Mouse (Mus musculus): Measurements from ENCODE around the gene C9orf72. TPM values are rescaled to one million over a fixed set of nuclear protein-coding genes. Genes with fewer than 3 reads are reported as not detected.

C9orf72 gene
- polyA plus RNA-seq, 1 experiment: 13.1 TPM

DNA sequence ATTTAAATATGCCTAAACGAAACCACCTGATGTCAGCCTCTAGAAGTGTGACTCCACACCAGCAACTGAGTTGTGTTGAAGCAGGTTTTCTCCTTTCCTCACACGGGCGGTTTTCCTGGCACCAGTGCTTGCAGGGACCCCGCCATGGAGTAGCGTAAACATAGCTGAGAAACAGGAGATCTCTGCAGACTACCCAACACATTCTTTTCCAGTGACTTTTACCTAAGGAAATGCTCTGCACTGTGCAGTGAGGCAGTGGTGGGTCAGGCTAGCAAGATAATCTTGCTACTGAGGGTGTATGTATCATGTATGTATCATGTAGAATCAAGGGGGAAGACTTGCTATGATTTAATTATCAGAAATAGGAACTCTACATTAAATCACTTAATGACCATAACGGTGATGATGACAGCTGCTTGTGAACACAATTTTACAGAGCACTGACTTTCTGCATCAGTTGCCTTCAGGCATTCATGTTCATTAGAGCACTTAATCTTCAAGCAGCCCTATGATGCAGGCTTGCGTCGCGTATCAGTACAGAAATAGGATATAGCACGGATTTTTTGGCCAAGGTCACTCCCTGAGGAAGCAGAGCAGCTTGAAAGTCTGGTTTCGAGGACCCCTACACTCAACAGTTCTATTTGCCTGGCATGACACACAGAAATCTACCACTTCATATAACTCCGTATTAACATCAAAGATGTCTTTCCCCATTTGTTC, 47.9 kb downstream of the C9orf72 start:
- H3K4me2 ChIP-seq (ENCODE audit: low read depth): no peak overlapping the region
- H3K79me2 ChIP-seq (ENCODE audit: control insufficient read depth, insufficient read depth): no peaks in the 10 kb centered on the region
- TF ChIP-seq POLR2A (IDR thresholded peaks at IDR 0.05; ENCODE audit: insufficient read length, low read depth) (no peak), POLR2AphosphoS2 (IDR thresholded peaks at IDR 0.05; ENCODE audit: insufficient read length, low read depth) (no peak), SRF (IDR thresholded peaks at IDR 0.05; ENCODE audit: control insufficient read depth, insufficient read length, low read depth) (no peak), USF1 (IDR thresholded peaks at IDR 0.05; ENCODE audit: low read depth) (no peak), MYOD1 (IDR thresholded peaks at IDR 0.05; ENCODE audit: control insufficient read depth in 1 of 3, insufficient read length in 2 of 3, low read depth in 2 of 3) (no peak), MYOG (IDR thresholded peaks at IDR 0.05; ENCODE audit: control insufficient read depth in 1 of 3, insufficient read depth in 1 of 3, insufficient read length in 2 of 3, low read depth in 2 of 3) (no peak), TCF3 (IDR thresholded peaks at IDR 0.05; ENCODE audit: insufficient read length, low read depth) (no peak), MAX (IDR thresholded peaks at IDR 0.05; ENCODE audit: low read depth) (no peak), E2F4 (IDR thresholded peaks at IDR 0.05; ENCODE audit: insufficient read depth) (no peak), REST (IDR thresholded peaks at IDR 0.05; ENCODE audit: insufficient read depth, insufficient read length) (no peak)
- H3K36me3 ChIP-seq (ENCODE audit: control insufficient read depth, insufficient read depth): no peaks in the 10 kb centered on the region
- no peak overlapping the region for H3K4me3 ChIP-seq
- no peaks in the 10 kb centered on the region for H3K27me3 ChIP-seq (ENCODE audit: control insufficient read depth, insufficient read depth, insufficient read length)
- H3ac ChIP-seq (ENCODE audit: control insufficient read depth, insufficient read length): no peak overlapping the region

DNA sequence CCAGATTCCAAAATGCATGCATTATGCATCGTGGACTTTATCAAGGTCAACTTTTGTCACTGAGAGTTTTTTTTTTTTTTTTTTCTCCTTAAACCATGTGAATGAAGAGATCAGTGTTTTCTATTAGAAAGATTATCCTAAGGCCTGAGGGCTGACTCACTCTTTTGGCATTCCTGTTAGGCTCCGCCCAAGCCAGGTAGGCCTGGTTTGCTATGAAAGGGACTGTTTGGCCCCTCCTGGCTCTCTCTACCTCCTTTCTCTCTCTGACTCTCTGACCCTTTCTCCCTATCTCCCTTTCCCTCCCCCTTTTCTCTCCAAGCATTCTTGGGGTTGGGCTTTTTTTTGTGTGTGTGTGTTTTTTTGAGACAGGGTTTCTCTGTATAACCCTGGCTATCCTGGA, 50.4 kb downstream of the C9orf72 start:
- no peak for TF ChIP-seq POLR2A (IDR thresholded peaks at IDR 0.05; ENCODE audit: insufficient read length, low read depth)
- TF ChIP-seq E2F4 (IDR thresholded peaks at IDR 0.05; ENCODE audit: insufficient read depth): no peak
- no peak for TF ChIP-seq MYOG (IDR thresholded peaks at IDR 0.05; ENCODE audit: control insufficient read depth in 1 of 3, insufficient read depth in 1 of 3, insufficient read length in 2 of 3, low read depth in 2 of 3)
- no peak for TF ChIP-seq SRF (IDR thresholded peaks at IDR 0.05; ENCODE audit: control insufficient read depth, insufficient read length, low read depth)
- TF ChIP-seq TCF12 (IDR thresholded peaks at IDR 0.05; ENCODE audit: insufficient read depth, poor library complexity, severe bottlenecking): no peak
- TF ChIP-seq MYOD1 (IDR thresholded peaks at IDR 0.05; ENCODE audit: control insufficient read depth in 1 of 3, insufficient read length in 2 of 3, low read depth in 2 of 3): no peak
- TF ChIP-seq TCF3 (IDR thresholded peaks at IDR 0.05; ENCODE audit: insufficient read length, low read depth): no peak
- TF ChIP-seq REST (IDR thresholded peaks at IDR 0.05; ENCODE audit: insufficient read depth, insufficient read length): no peak
- no peak for TF ChIP-seq MAX (IDR thresholded peaks at IDR 0.05; ENCODE audit: low read depth)
- no peak for TF ChIP-seq CEBPB (IDR thresholded peaks at IDR 0.05; ENCODE audit: insufficient read depth, poor library complexity, severe bottlenecking)
- TF ChIP-seq POLR2AphosphoS2 (IDR thresholded peaks at IDR 0.05; ENCODE audit: insufficient read length, low read depth): no peak
- no peak for TF ChIP-seq USF1 (IDR thresholded peaks at IDR 0.05; ENCODE audit: low read depth)
- Histone ChIP-seq H3K4me2 (ENCODE audit: low read depth) (no peak overlapping the region), H3K27me3 (ENCODE audit: control insufficient read depth, insufficient read depth, insufficient read length) (no peaks in the 10 kb centered on the region), H3K4me3 (no peak overlapping the region), H3K79me2 (ENCODE audit: control insufficient read depth, insufficient read depth) (no peaks in the 10 kb centered on the region), H3K36me3 (ENCODE audit: control insufficient read depth, insufficient read depth) (no peaks in the 10 kb centered on the region), H3ac (ENCODE audit: control insufficient read depth, insufficient read length) (no peak overlapping the region)

DNA sequence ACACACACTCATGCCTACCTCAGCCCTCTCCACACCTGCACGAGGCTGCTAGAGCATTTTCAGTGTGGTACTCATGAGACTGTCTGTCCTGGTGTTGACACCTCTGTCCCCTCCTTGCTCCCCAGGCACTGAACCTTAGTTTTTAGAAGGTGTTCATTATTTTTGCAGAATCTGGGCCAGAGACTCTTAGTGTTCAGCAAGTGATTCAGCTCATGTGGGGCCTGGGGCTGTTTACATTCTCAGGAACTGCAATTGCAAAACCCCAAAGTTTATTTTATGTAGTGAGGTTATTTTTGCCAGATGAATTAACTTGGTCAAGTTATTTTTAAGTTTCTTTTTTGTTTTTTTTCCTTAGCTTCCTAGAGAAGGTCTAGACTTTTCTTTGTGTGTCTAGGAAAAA, 52.4 kb downstream of the C9orf72 start:
- Histone ChIP-seq H3K36me3 (ENCODE audit: control insufficient read depth, insufficient read depth) (no peaks in the 10 kb centered on the region), H3K79me2 (ENCODE audit: control insufficient read depth, insufficient read depth) (no peaks in the 10 kb centered on the region), H3K4me2 (ENCODE audit: low read depth) (no peak overlapping the region), H3ac (ENCODE audit: control insufficient read depth, insufficient read length) (no peak overlapping the region), H3K27me3 (ENCODE audit: control insufficient read depth, insufficient read depth, insufficient read length) (no peaks in the 10 kb centered on the region), H3K4me3 (no peak overlapping the region)
- no peak for TF ChIP-seq CEBPB (IDR thresholded peaks at IDR 0.05; ENCODE audit: insufficient read depth, poor library complexity, severe bottlenecking)
- no peak for TF ChIP-seq MYOG (IDR thresholded peaks at IDR 0.05; ENCODE audit: control insufficient read depth in 1 of 3, insufficient read depth in 1 of 3, insufficient read length in 2 of 3, low read depth in 2 of 3)
- no peak for TF ChIP-seq MAX (IDR thresholded peaks at IDR 0.05; ENCODE audit: low read depth)
- no peak for TF ChIP-seq E2F4 (IDR thresholded peaks at IDR 0.05; ENCODE audit: insufficient read depth)
- no peak for TF ChIP-seq TCF3 (IDR thresholded peaks at IDR 0.05; ENCODE audit: insufficient read length, low read depth)

- Histone ChIP-seq H3K27me3 (ENCODE audit: control insufficient read depth, insufficient read depth, insufficient read length) (no peaks in the 10 kb centered on the region), H3K79me2 (ENCODE audit: control insufficient read depth, insufficient read depth) (no peaks in the 10 kb centered on the region), H3K4me3 (no peak overlapping the region), H3K4me2 (ENCODE audit: low read depth) (no peak overlapping the region), H3ac (ENCODE audit: control insufficient read depth, insufficient read length) (no peak overlapping the region), H3K36me3 (ENCODE audit: control insufficient read depth, insufficient read depth) (no peaks in the 10 kb centered on the region)
- no peak for TF ChIP-seq POLR2AphosphoS2 (IDR thresholded peaks at IDR 0.05; ENCODE audit: insufficient read length, low read depth)
- TF ChIP-seq E2F4 (IDR thresholded peaks at IDR 0.05; ENCODE audit: insufficient read depth): no peak
- TF ChIP-seq MAX (IDR thresholded peaks at IDR 0.05; ENCODE audit: low read depth): no peak
- TF ChIP-seq USF1 (IDR thresholded peaks at IDR 0.05; ENCODE audit: low read depth): no peak
- no peak for TF ChIP-seq MYOG (IDR thresholded peaks at IDR 0.05; ENCODE audit: control insufficient read depth in 1 of 3, insufficient read depth in 1 of 3, insufficient read length in 2 of 3, low read depth in 2 of 3)
- TF ChIP-seq TCF12 (IDR thresholded peaks at IDR 0.05; ENCODE audit: insufficient read depth, poor library complexity, severe bottlenecking): no peak
- no peak for TF ChIP-seq CEBPB (IDR thresholded peaks at IDR 0.05; ENCODE audit: insufficient read depth, poor library complexity, severe bottlenecking)
- TF ChIP-seq TCF3 (IDR thresholded peaks at IDR 0.05; ENCODE audit: insufficient read length, low read depth): no peak
- TF ChIP-seq POLR2A (IDR thresholded peaks at IDR 0.05; ENCODE audit: insufficient read length, low read depth): no peak
- no peak for TF ChIP-seq SRF (IDR thresholded peaks at IDR 0.05; ENCODE audit: control insufficient read depth, insufficient read length, low read depth)
- no peak for TF ChIP-seq REST (IDR thresholded peaks at IDR 0.05; ENCODE audit: insufficient read depth, insufficient read length)
- TF ChIP-seq MYOD1 (IDR thresholded peaks at IDR 0.05; ENCODE audit: control insufficient read depth in 1 of 3, insufficient read length in 2 of 3, low read depth in 2 of 3): no peak
Observed at GRCm38 (mm10) chr4:35172471-35172870, 53.5 kb downstream of the C9orf72 start.
